Mouse (Mus musculus) cortical plate, adult 2 months (tissue): Measurements from ENCODE around the gene Gm17334.

Source experiments
- CTCF ChIP-seq: fragments of 200-500 bp; IDR thresholded peaks from 2 replicates; pipeline ENCODE4 v1.5.1; 2011; ENCODE audit warnings: mild to moderate bottlenecking, control low read depth, low read length; ENCODE audit not compliant: insufficient read depth; ENCODE audit errors: extremely low read depth
- POLR2A ChIP-seq: fragments of 200-500 bp; IDR thresholded peaks from 2 replicates; pipeline ENCODE4 v1.6.1; 2011; ENCODE audit warnings: mild to moderate bottlenecking, low read length, control low read depth; ENCODE audit not compliant: insufficient read depth; ENCODE audit errors: extremely low read depth

DNA sequence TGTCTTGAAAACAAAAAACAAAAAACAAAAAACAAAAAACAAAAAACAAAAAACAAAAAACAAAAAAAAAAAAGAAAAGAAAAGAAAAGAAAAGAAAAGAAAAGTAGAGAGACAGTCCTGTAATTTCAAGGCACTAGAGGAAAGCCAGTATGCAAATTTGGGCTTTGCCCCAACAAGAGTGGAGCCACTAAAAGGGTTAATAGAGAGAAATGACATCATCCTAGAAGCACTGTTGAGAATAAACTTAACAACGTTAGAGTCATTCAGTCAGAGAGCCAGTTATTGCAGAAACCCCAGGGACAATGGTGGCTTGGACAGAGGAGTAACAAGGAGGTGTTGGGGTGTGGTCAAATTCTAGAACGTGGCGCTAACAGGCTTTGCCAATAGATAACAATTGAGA is 41.8 kb upstream of the Gm17334 start:
- TF ChIP-seq POLR2A (no peak), CTCF (no peak)
